Mouse (Mus musculus) limb, embryonic 14.5 days (tissue): Measurements from ENCODE around the gene Tnni1. TPM values are rescaled to one million over a fixed set of nuclear protein-coding genes. Genes with fewer than 3 reads are reported as not detected.

Experiments
- ATAC-seq: fragments of 200-750 bp; cut with Nextera tagmentation; 2 replicates; pipeline ENCODE4 v1.8.0; 2017; ENCODE audit warnings: low read depth, moderate number of reproducible peaks, moderate TSS enrichment; ENCODE audit not compliant: low FRiP score
- DNase-seq: peaks from one replicate; pipeline ENCODE4 v3.0.0-alpha.2; 2015; ENCODE audit warnings: low spot score
- H3K27ac ChIP-seq: fragments of 300-500 bp; sonication (generic); replicated peaks from 2 replicates; pipeline ENCODE4 v1.5.1; 2014; ENCODE audit warnings: low read depth, mild to moderate bottlenecking, low read length, moderate library complexity, mixed read lengths
- H3K27me3 ChIP-seq: fragments of 300-500 bp; sonication (generic); 2 replicates; pipeline ENCODE4 v1.6.1; 2014; ENCODE audit warnings: low read length, mixed read lengths; ENCODE audit not compliant: control insufficient read depth, insufficient read depth
- H3K36me3 ChIP-seq: fragments of 300-500 bp; sonication (generic); 2 replicates; pipeline ENCODE4 v1.6.1; 2014; ENCODE audit warnings: mild to moderate bottlenecking, low read length, moderate library complexity, mixed read lengths; ENCODE audit not compliant: control insufficient read depth, insufficient read depth
- H3K4me1 ChIP-seq: fragments of 300-500 bp; sonication (generic); 2 replicates; pipeline ENCODE4 v1.6.1; 2014; ENCODE audit warnings: antibody characterized with exemption, low read length, mixed read lengths; ENCODE audit not compliant: control insufficient read depth, insufficient read depth
- H3K4me2 ChIP-seq: fragments of 300-500 bp; sonication (generic); replicated peaks from 2 replicates; pipeline ENCODE4 v1.6.1; 2014; ENCODE audit warnings: low read depth, mild to moderate bottlenecking, low read length, moderate library complexity; ENCODE audit not compliant: severe bottlenecking
- H3K4me3 ChIP-seq: fragments of 300-500 bp; sonication (generic); replicated peaks from 2 replicates; pipeline ENCODE4 v1.5.1; 2014; ENCODE audit warnings: low read length
- H3K9ac ChIP-seq: fragments of 300-500 bp; sonication (generic); 2 replicates; pipeline ENCODE4 v1.6.1; 2014; ENCODE audit warnings: mild to moderate bottlenecking, low read depth, low read length, moderate library complexity; ENCODE audit not compliant: severe bottlenecking
- H3K9me3 ChIP-seq: fragments of 300-500 bp; sonication (generic); 2 replicates; pipeline ENCODE4 v1.6.1; 2016; ENCODE audit warnings: low read length; ENCODE audit not compliant: control insufficient read depth
- POLR2A ChIP-seq: fragments of 200-500 bp; IDR thresholded peaks from 2 replicates; pipeline ENCODE4 v1.8.0; 2012; ENCODE audit warnings: inconsistent platforms, mild to moderate bottlenecking, moderate library complexity, borderline replicate concordance; ENCODE audit not compliant: insufficient read depth, insufficient read length; ENCODE audit errors: extremely low read depth
- WGBS: fragments of 180-500 bp; shearing (Covaris S2); extraction: QIAGEN DNeasy Blood & Tissue Kit; methylation state at CpG from one replicate; pipeline ENCODE4 v1.1.7; 2014; 5-methylcytosine and 5-hydroxymethylcytosine counted together
- polyA plus RNA-seq, 2 experiments: library from polyadenylated mRNA; depleted of rRNA in 1 of 2; stranded (reverse) in 1 of 2; unstranded in 1 of 2; fragments of >200 nt; fragmentation: Nextera tagmentation in 1 of 2; extraction: Ambion mirVana in 1 of 2; gene quantifications; 2 replicates each; pipeline versions ENCODE4 v1.2.1 to v1.2.3; 2012 to 2014

Gene Tnni1
- polyA plus RNA-seq, 2 experiments = 357 to 419 TPM

DNA sequence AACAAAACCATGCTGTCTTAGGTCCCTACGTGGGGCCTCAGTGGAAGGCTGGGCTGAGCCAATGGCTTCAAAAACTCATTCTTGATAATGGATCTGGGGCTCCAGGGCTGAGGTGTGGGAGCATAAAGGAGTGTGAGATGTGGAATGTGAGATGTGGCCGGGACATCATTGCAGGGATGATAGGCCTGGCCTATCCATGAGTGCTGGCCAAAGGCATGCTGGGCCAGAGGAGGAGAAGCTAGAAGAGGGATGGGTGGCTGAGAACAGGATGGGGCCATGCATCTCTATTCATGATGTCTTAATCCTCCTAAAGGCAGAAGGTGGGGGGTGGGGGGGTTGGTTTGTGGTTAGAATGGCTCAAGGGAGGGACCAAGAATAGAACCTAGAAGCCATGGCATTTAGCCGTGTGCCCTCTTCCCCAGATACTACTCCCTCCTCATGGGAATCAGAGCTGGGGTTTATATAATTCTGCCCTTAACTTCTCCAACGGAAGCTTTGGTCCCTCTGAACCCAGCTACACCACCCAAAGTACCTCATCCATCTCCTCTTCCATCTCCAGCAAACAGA lies 11.8 kb upstream of the Tnni1 start:
- 70% methylated on average over 4 of the region's 4 CpGs for WGBS
- H3K4me2 ChIP-seq = peak overlapping the region; percentile 91
- no peaks in the 10 kb centered on the region for H3K27me3 ChIP-seq
- H3K9me3 ChIP-seq = no peaks in the 10 kb centered on the region
- H3K4me3 ChIP-seq = peak overlapping the region; percentile 78
- peak overlapping the region; percentile 89 for H3K9ac ChIP-seq
- DNase-seq = no peak
- peaks cover 25% of the 10 kb centered on the region for H3K36me3 ChIP-seq
- no peak for TF ChIP-seq POLR2A
- H3K27ac ChIP-seq = no peak overlapping the region
- H3K4me1 ChIP-seq = peaks cover 29% of the 10 kb centered on the region
- ATAC-seq = no peak

- ATAC-seq = no peak
Measured at GRCm38 (mm10) chr1:135768400-135768799, 10.8 kb upstream of the Tnni1 start.

GRCm38 (mm10) chr1:135770237-135770636 lies 9.0 kb upstream of the Tnni1 start:
- ATAC-seq (no peak), DNase-seq (no peak)
- Histone ChIP-seq H3K36me3 (peaks cover 25% of the 10 kb centered on the region), H3K9me3 (no peaks in the 10 kb centered on the region), H3K9ac (no peak overlapping the region), H3K4me3 (no peak overlapping the region), H3K27me3 (no peaks in the 10 kb centered on the region), H3K4me2 (no peak overlapping the region), H3K27ac (no peak overlapping the region), H3K4me1 (peaks cover 28% of the 10 kb centered on the region)
- TF ChIP-seq POLR2A = no peak
- WGBS = 71% methylated on average over 7 of the region's 7 CpGs

More at GRCm38 (mm10) chr1:135768400-135768799, 10.8 kb upstream of the Tnni1 start:
- no peak overlapping the region for H3K27ac ChIP-seq
- no peak for DNase-seq
- no peaks in the 10 kb centered on the region for H3K9me3 ChIP-seq
- 81% methylated on average over 2 of the region's 2 CpGs for WGBS
- TF ChIP-seq POLR2A = no peak
- H3K4me3 ChIP-seq = no peak overlapping the region
- H3K27me3 ChIP-seq = no peaks in the 10 kb centered on the region
- H3K4me2 ChIP-seq = peak overlapping the region; percentile 91; the same call in 1 of the 2 replicates
- peaks cover 25% of the 10 kb centered on the region for H3K36me3 ChIP-seq
- no peak overlapping the region for H3K9ac ChIP-seq
- H3K4me1 ChIP-seq = peaks cover 29% of the 10 kb centered on the region

- Histone ChIP-seq H3K36me3 (peaks cover 25% of the 10 kb centered on the region), H3K27me3 (no peaks in the 10 kb centered on the region), H3K4me1 (peaks cover 23% of the 10 kb centered on the region), H3K27ac (no peak overlapping the region; the same call in 1 of the 2 replicates), H3K9ac (0 out of 2 replicates have a peak overlapping the region, but pooled peaks have one; percentile 17), H3K4me3 (no peak overlapping the region), H3K9me3 (no peaks in the 10 kb centered on the region), H3K4me2 (no peak overlapping the region)
- no peak for DNase-seq
- no peak for ATAC-seq
- no peak for TF ChIP-seq POLR2A
- WGBS = 50% methylated on average over 12 of the region's 12 CpGs
Measured at GRCm38 (mm10) chr1:135770896-135771572, 8.2 kb upstream of the Tnni1 start.

GRCm38 (mm10) chr1:135771573-135771970 lies 7.7 kb upstream of the Tnni1 start:
- H3K27me3 ChIP-seq = no peaks in the 10 kb centered on the region
- peaks cover 23% of the 10 kb centered on the region for H3K4me1 ChIP-seq
- H3K36me3 ChIP-seq = peaks cover 25% of the 10 kb centered on the region
- TF ChIP-seq POLR2A = no peak
- DNase-seq = no peak
- H3K4me3 ChIP-seq = no peak overlapping the region
- H3K4me2 ChIP-seq = no peak overlapping the region
- WGBS = 69% methylated on average over 8 of the region's 8 CpGs
- ATAC-seq = no peak
- no peaks in the 10 kb centered on the region for H3K9me3 ChIP-seq
- H3K27ac ChIP-seq = no peak overlapping the region
- no peak overlapping the region for H3K9ac ChIP-seq

DNA sequence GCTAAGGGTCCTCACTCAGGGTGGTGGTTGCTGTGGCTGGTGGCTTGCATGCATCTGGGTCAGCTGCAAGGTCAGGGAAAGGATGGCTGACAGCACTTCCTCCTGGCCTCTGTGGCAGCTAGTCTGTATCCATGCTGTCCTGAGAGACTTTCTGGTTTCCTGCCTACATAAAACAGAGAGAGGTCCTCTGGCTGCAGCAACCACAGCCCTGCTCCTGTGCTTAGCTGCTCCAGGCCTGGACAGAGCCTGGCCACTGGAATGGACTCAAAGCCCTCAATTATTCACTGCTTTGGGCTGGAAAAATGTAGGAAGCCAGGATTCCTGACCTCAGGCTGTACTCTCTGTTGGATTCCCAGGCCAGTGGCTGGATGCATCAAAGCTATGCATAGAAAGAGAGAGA lies 2.6 kb upstream of the Tnni1 start:
- peaks cover 13% of the 10 kb centered on the region for H3K4me1 ChIP-seq
- H3K27ac ChIP-seq = no peak overlapping the region
- H3K27me3 ChIP-seq = no peaks in the 10 kb centered on the region
- TF ChIP-seq POLR2A = no peak
- no peaks in the 10 kb centered on the region for H3K9me3 ChIP-seq
- ATAC-seq = no peak
- no peak overlapping the region for H3K4me3 ChIP-seq
- H3K9ac ChIP-seq = no peak overlapping the region
- H3K36me3 ChIP-seq = no peaks in the 10 kb centered on the region
- no peak overlapping the region for H3K4me2 ChIP-seq
- no peak for DNase-seq
